26 mouse cellular contexts compared by ENCODE assay signal in genomic region chr13:53539797-53540196, GRCm38 (mm10).
"Had no signal": no experiment of that assay in that cellular context is flagged by ENCODE, and none has a peak within 500 bp of the region (broad histone marks: within the 10 kb centered on the region; RNA-seq: fewer than 3 reads in every experiment).

No protein-coding gene starts in this region.

- DNase-seq: gastrocnemius, adult 2 months; gastrocnemius, postnatal 10 days; gastrocnemius, postnatal 25 days; heart, adult 18-20 months; heart, postnatal 10 days; heart, postnatal 4 days; kidney, adult 11 months; kidney, adult 2 months; kidney, adult 9 months; kidney, postnatal 14 days; kidney, postnatal 36 days; left cerebral cortex, postnatal 4 days had no signal

- ATAC-seq: hindbrain, embryonic 16.5 days; intestine, embryonic 16.5 days; liver, embryonic 12.5 days had no signal

- H3K4me3 ChIP-seq: gastrocnemius, adult 2 months; heart, embryonic 10.5 days; heart, embryonic 12.5 days; hindbrain, embryonic 10.5 days; hindbrain, embryonic 12.5 days; kidney, embryonic 15.5 days; layer of hippocampus, adult 2 months; limb, embryonic 13.5 days; limb, embryonic 15.5 days; liver, embryonic 12.5 days had no signal

- H3K9me3 ChIP-seq: heart, embryonic 10.5 days; heart, embryonic 12.5 days; hindbrain, embryonic 10.5 days; hindbrain, embryonic 12.5 days; kidney, embryonic 15.5 days; limb, embryonic 13.5 days; limb, embryonic 15.5 days; liver, embryonic 12.5 days had no signal

- H3K9ac ChIP-seq: heart, embryonic 12.5 days; hindbrain, embryonic 12.5 days; hindbrain, embryonic 14.5 days; kidney, embryonic 15.5 days; limb, embryonic 13.5 days; limb, embryonic 15.5 days; liver, embryonic 12.5 days; liver, embryonic 14.5 days had no signal

- H3K27me3 ChIP-seq: heart, embryonic 12.5 days; hindbrain, embryonic 12.5 days; kidney, embryonic 15.5 days had no signal

- H3K4me1 ChIP-seq: heart, embryonic 10.5 days; heart, embryonic 12.5 days; hindbrain, embryonic 10.5 days; hindbrain, embryonic 12.5 days; kidney, embryonic 15.5 days; liver, embryonic 12.5 days had no signal

- H3K4me2 ChIP-seq: heart, embryonic 12.5 days; hindbrain, embryonic 12.5 days; hindbrain, embryonic 14.5 days; kidney, embryonic 15.5 days; limb, embryonic 13.5 days; limb, embryonic 15.5 days; liver, embryonic 12.5 days had no signal

- H3K27ac ChIP-seq: gastrocnemius, adult 2 months; heart, embryonic 10.5 days; hindbrain, embryonic 10.5 days; hindbrain, embryonic 12.5 days; hindbrain, embryonic 14.5 days; kidney, embryonic 15.5 days; kidney, postnatal 0 days; layer of hippocampus, adult 2 months; limb, embryonic 13.5 days; limb, embryonic 15.5 days; liver, embryonic 12.5 days; liver, embryonic 14.5 days had no signal

- H3K36me3 ChIP-seq: heart, embryonic 10.5 days; heart, embryonic 12.5 days; hindbrain, embryonic 10.5 days; hindbrain, embryonic 12.5 days; kidney, embryonic 15.5 days; limb, embryonic 13.5 days; limb, embryonic 15.5 days; liver, embryonic 12.5 days had no signal
